Mouse (Mus musculus): Measurements from ENCODE around the gene Ctla4. TPM values are rescaled to one million over a fixed set of nuclear protein-coding genes. Genes with fewer than 3 reads are reported as not detected.

The Ctla4 gene
- polyA plus RNA-seq, 1 experiment from 2014 or later, result not detected

DNA sequence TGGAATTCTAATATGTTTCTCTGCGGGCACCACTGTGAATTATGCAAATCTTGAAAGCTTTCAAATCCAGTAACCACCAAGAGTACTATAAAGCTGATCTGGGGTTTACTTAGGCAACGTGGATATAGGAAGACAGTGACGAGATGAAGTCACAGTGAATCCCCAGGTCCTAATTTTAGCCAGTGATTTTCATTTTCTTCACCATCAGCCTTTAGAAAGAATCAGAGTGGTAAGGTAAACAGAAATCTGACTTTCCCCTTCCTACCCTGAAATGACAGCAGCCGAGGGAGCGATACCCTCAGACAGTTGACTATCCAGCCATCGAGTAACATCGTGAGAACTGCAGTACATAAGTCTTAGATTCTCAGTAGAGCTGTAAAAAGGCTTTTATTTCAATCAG lies 16.3 kb downstream of the Ctla4 start:
- no peak overlapping the region for H3K9ac ChIP-seq (ENCODE audit: low read depth, low read length)
- H3K4me2 ChIP-seq (ENCODE audit: low read depth, low read length), result no peak overlapping the region
- no peaks in the 10 kb centered on the region for H3K9me3 ChIP-seq (ENCODE audit: control insufficient read depth, low read length)
- no peak overlapping the region for H3K4me3 ChIP-seq (ENCODE audit: low read depth, low read length)
- H3K27me3 ChIP-seq (replicated peaks; ENCODE audit: control insufficient read depth, insufficient read depth, low read length), result no peaks in the 10 kb centered on the region
- DNase-seq (ENCODE audit: low spot score) (no peak), ATAC-seq (ENCODE audit: low read depth) (no peak)
- H3K27ac ChIP-seq (replicated peaks; ENCODE audit: low read depth, low read length), result no peak overlapping the region
- H3K36me3 ChIP-seq (ENCODE audit: control insufficient read depth, insufficient read depth, low read length), result no peaks in the 10 kb centered on the region
- 86% methylated on average over 7 of the region's 7 CpGs for WGBS
- H3K4me1 ChIP-seq (ENCODE audit: control insufficient read depth, insufficient read depth, low read length), result 0 out of 2 replicates have a peak, but pooled peaks cover 3% of the 10 kb centered on the region

DNA sequence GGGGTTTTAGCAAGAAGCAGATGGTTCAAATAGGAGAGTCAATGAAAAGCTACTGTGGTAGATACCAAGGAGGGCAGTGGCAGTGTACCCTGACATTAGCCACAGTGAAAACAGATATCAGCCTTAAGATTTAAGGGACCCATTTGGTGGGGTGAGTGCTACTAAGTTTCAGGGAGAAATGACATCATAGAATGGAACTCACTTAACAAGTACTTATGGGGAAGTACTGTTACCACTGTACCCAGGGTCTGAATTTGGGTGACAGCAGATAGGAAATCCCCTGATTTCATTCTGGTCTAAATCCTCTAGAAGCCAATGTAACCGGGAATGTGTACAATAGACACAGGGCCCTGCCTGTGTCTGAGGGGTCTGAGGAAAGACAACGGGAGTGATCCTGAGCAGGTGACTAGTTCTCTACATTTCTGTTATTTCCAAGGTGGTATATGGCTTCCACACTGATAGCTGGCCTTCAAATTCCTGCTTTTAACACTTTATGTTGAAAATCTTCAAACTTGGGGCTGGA lies 17.7 kb downstream of the Ctla4 start:
- DNase-seq (ENCODE audit: low spot score) (no peak), ATAC-seq (ENCODE audit: low read depth) (no peak)

DNA sequence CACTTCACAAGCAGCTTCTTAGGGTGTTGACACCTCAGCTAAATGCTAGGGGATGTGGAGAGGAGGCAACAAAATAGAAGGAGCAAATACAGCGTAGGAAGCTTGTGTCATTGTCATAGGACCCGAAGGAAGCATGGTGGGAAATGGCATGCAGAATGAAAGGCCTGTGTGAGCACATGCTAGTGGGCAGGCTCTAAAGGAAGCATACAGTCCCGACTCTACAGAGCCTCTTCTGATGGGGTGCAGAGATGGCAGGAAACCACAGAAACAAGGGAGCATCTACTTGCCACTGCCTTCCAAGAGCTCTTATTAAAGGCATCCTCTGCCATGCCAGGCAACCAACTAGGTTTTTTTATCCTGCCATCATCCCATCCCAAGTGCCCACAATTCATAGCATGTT lies 20.7 kb downstream of the Ctla4 start:
- DNase-seq (ENCODE audit: low spot score), result no peak
- Histone ChIP-seq H3K27ac (replicated peaks; ENCODE audit: low read depth, low read length) (no peak overlapping the region), H3K27me3 (replicated peaks; ENCODE audit: control insufficient read depth, insufficient read depth, low read length) (no peaks in the 10 kb centered on the region), H3K4me1 (ENCODE audit: control insufficient read depth, insufficient read depth, low read length) (no peaks in the 10 kb centered on the region), H3K9me3 (ENCODE audit: control insufficient read depth, low read length) (no peaks in the 10 kb centered on the region), H3K4me3 (ENCODE audit: low read depth, low read length) (no peak overlapping the region), H3K4me2 (ENCODE audit: low read depth, low read length) (no peak overlapping the region), H3K9ac (ENCODE audit: low read depth, low read length) (no peak overlapping the region), H3K36me3 (ENCODE audit: control insufficient read depth, insufficient read depth, low read length) (no peaks in the 10 kb centered on the region)
- ATAC-seq (ENCODE audit: low read depth), result no peak
- 77% methylated on average over 3 of the region's 3 CpGs for WGBS

More for the DNA sequence above, 17.7 kb downstream of the Ctla4 start:
- Histone ChIP-seq H3K36me3 (ENCODE audit: control insufficient read depth, insufficient read depth, low read length) (no peaks in the 10 kb centered on the region), H3K4me3 (ENCODE audit: low read depth, low read length) (no peak overlapping the region), H3K27me3 (replicated peaks; ENCODE audit: control insufficient read depth, insufficient read depth, low read length) (no peaks in the 10 kb centered on the region), H3K4me1 (ENCODE audit: control insufficient read depth, insufficient read depth, low read length) (no peaks in the 10 kb centered on the region), H3K27ac (replicated peaks; ENCODE audit: low read depth, low read length) (no peak overlapping the region), H3K9me3 (ENCODE audit: control insufficient read depth, low read length) (no peaks in the 10 kb centered on the region), H3K9ac (ENCODE audit: low read depth, low read length) (no peak overlapping the region), H3K4me2 (ENCODE audit: low read depth, low read length) (no peak overlapping the region)
- 96% methylated on average over 2 of the region's 2 CpGs for WGBS

DNA sequence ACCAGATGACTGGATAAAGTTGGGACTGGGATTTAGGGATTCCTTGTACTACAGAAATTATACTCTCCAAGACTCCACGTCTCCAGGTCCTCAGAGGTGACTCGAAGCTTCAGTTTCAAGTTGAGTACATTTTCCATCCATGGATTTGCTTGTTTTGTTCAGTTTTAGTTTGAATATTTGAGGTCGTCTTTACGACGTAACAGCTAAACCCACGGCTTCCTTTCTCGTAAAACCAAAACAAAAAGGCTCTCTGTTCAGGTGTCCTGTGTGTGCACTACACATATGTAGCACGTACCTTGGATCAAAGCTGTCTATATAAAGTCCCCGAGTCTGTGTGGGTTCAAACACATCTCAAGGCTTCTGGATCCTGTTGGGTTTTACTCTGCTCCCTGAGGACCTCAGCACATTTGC lies 22.0 kb downstream of the Ctla4 start:
- Histone ChIP-seq H3K9ac (ENCODE audit: low read depth, low read length) (no peak overlapping the region), H3K36me3 (ENCODE audit: control insufficient read depth, insufficient read depth, low read length) (no peaks in the 10 kb centered on the region), H3K4me1 (ENCODE audit: control insufficient read depth, insufficient read depth, low read length) (no peaks in the 10 kb centered on the region), H3K9me3 (ENCODE audit: control insufficient read depth, low read length) (no peaks in the 10 kb centered on the region), H3K27me3 (replicated peaks; ENCODE audit: control insufficient read depth, insufficient read depth, low read length) (no peaks in the 10 kb centered on the region), H3K4me2 (ENCODE audit: low read depth, low read length) (no peak overlapping the region), H3K27ac (replicated peaks; ENCODE audit: low read depth, low read length) (no peak overlapping the region), H3K4me3 (ENCODE audit: low read depth, low read length) (no peak overlapping the region)
- ATAC-seq (ENCODE audit: low read depth), result no peak
- WGBS, result 77% methylated on average over 9 of the region's 9 CpGs
- DNase-seq (ENCODE audit: low spot score), result no peak

DNA sequence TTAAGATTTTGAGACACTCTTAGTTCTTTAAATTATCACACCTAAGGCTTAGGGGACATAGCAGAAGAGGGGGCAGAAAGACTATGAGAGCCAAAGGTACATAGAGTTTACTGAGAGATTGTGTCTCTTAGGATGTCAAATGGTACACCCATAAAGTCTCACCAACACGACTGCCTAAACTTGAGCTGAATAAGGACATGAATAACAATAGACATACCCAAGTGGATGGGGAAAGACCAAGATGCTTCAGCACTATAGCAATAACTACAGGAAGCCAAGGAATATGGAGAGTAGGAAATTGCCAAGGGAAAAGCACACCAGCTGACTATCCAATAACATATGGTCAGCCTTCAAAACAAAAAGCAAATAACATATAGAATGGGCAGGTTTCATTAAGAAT lies 22.9 kb downstream of the Ctla4 start:
- no peak for ATAC-seq (ENCODE audit: low read depth)

DNA sequence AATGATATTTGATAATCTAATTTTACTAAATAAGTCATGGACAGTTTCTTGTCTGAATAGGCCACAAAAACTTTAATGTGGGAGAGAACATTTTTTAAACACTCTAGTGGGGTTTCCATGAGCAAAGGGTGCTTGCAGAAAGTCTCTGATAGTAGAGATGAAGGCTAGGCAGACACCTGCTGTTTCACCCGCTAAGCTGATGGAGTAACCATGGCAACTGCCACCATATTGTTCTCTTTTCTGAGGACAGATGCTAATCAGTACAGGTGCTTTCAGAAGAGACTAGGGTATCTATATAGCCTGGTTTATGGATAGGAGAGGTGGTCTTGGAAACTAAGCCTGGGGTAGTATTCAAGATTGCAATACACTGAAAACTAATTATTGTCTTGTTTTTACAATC lies 24.0 kb downstream of the Ctla4 start:
- H3K27me3 ChIP-seq (replicated peaks; ENCODE audit: control insufficient read depth, insufficient read depth, low read length), result no peaks in the 10 kb centered on the region
- DNase-seq (ENCODE audit: low spot score) (no peak), ATAC-seq (ENCODE audit: low read depth) (no peak)
- WGBS, result 41% methylated on average over 1 of the region's 1 CpGs
- H3K4me2 ChIP-seq (ENCODE audit: low read depth, low read length), result no peak overlapping the region
- H3K9ac ChIP-seq (ENCODE audit: low read depth, low read length), result no peak overlapping the region
- H3K4me1 ChIP-seq (ENCODE audit: control insufficient read depth, insufficient read depth, low read length), result no peaks in the 10 kb centered on the region
- H3K27ac ChIP-seq (replicated peaks; ENCODE audit: low read depth, low read length), result no peak overlapping the region
- no peak overlapping the region for H3K4me3 ChIP-seq (ENCODE audit: low read depth, low read length)
- no peaks in the 10 kb centered on the region for H3K36me3 ChIP-seq (ENCODE audit: control insufficient read depth, insufficient read depth, low read length)
- no peaks in the 10 kb centered on the region for H3K9me3 ChIP-seq (ENCODE audit: control insufficient read depth, low read length)

More for the DNA sequence above, 22.9 kb downstream of the Ctla4 start:
- WGBS, result 66% methylated on average over 1 of the region's 1 CpGs
- Histone ChIP-seq H3K4me2 (ENCODE audit: low read depth, low read length) (no peak overlapping the region), H3K4me3 (ENCODE audit: low read depth, low read length) (no peak overlapping the region), H3K36me3 (ENCODE audit: control insufficient read depth, insufficient read depth, low read length) (no peaks in the 10 kb centered on the region), H3K27ac (replicated peaks; ENCODE audit: low read depth, low read length) (no peak overlapping the region), H3K27me3 (replicated peaks; ENCODE audit: control insufficient read depth, insufficient read depth, low read length) (no peaks in the 10 kb centered on the region), H3K9ac (ENCODE audit: low read depth, low read length) (no peak overlapping the region), H3K9me3 (ENCODE audit: control insufficient read depth, low read length) (no peaks in the 10 kb centered on the region), H3K4me1 (ENCODE audit: control insufficient read depth, insufficient read depth, low read length) (no peaks in the 10 kb centered on the region)
- no peak for DNase-seq (ENCODE audit: low spot score)

DNA sequence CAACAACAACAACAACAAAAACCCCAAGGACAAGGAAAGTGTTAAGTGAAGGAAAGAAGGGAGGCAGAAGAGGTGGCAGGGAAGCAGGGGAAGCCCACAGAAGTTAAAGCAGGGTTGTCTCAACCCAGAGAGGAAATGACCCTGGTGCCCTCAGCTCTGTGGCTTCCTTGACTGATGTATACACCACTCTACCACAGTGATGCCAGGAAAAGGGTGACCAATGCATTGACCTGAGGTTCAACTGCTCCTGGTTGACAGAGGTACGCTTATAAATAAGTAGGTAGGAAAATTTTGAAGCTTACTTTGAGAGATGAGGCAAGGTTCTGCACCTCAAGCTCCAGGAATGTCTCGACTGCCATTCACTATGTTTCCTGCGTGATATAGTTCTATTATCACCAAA lies 24.8 kb downstream of the Ctla4 start:
- WGBS, result 78% methylated on average over 3 of the region's 3 CpGs
- ATAC-seq (ENCODE audit: low read depth), result no peak
- no peak overlapping the region for H3K9ac ChIP-seq (ENCODE audit: low read depth, low read length)
- no peak overlapping the region for H3K4me3 ChIP-seq (ENCODE audit: low read depth, low read length)
- no peaks in the 10 kb centered on the region for H3K36me3 ChIP-seq (ENCODE audit: control insufficient read depth, insufficient read depth, low read length)
- H3K27me3 ChIP-seq (replicated peaks; ENCODE audit: control insufficient read depth, insufficient read depth, low read length), result no peaks in the 10 kb centered on the region
- DNase-seq (ENCODE audit: low spot score), result no peak
- H3K4me2 ChIP-seq (ENCODE audit: low read depth, low read length), result no peak overlapping the region
- H3K4me1 ChIP-seq (ENCODE audit: control insufficient read depth, insufficient read depth, low read length), result peaks cover 3% of the 10 kb centered on the region; the same call in 1 of the 2 replicates
- no peak overlapping the region for H3K27ac ChIP-seq (replicated peaks; ENCODE audit: low read depth, low read length)
- H3K9me3 ChIP-seq (ENCODE audit: control insufficient read depth, low read length), result no peaks in the 10 kb centered on the region

DNA sequence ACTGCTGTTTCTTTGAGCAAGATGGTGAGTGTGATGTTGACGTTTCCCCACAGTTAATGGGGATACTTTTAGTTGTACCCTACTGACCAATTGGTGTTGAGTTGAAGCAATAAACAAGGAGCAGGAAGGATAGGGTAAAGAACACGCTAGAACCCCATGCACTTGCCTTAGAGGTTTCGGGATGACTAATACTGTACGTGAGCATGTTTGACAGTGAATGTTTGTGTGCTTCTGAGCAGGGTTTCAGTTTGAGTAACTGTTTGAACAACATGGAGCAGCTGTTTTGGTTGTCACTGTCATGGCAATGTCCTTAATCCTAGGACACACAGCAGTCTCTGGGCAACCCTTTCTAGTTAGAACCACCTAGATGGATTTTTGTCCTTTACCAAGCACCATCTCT lies 26.5 kb downstream of the Ctla4 start:
- DNase-seq (ENCODE audit: low spot score) (no peak), ATAC-seq (ENCODE audit: low read depth) (no peak)
- Histone ChIP-seq H3K9ac (ENCODE audit: low read depth, low read length) (no peak overlapping the region), H3K4me2 (ENCODE audit: low read depth, low read length) (no peak overlapping the region), H3K4me1 (ENCODE audit: control insufficient read depth, insufficient read depth, low read length) (peaks cover 7% of the 10 kb centered on the region; the same call in 1 of the 2 replicates), H3K4me3 (ENCODE audit: low read depth, low read length) (no peak overlapping the region), H3K36me3 (ENCODE audit: control insufficient read depth, insufficient read depth, low read length) (no peaks in the 10 kb centered on the region), H3K9me3 (ENCODE audit: control insufficient read depth, low read length) (no peaks in the 10 kb centered on the region), H3K27ac (replicated peaks; ENCODE audit: low read depth, low read length) (no peak overlapping the region), H3K27me3 (replicated peaks; ENCODE audit: control insufficient read depth, insufficient read depth, low read length) (no peaks in the 10 kb centered on the region)
- WGBS, result 85% methylated on average over 4 of the region's 4 CpGs

DNA sequence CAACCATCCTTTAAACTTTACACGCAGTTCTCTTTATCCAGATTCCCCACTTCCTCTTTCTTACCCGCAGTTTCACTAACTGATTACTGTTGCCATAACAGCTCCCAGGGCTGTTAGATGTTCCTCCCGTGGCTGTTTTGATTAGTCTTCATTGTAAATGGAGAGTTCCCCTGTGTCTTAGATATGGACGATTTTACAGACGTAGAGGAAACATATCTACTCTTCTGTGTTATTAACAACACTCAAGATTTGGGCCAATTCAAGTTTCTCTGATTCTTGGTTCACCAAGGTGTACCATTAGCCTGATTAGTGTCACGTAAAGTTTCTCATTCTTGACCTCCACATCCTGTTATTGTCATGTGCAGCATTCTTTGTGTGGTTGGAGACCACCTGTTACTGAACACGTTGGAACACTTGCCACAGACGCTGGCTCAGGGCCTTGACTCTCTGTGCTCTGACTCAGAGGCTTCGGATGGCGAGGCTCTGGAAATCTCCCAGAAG lies 29.5 kb downstream of the Ctla4 start:
- H3K9ac ChIP-seq (ENCODE audit: low read depth, low read length), result no peak overlapping the region
- DNase-seq (ENCODE audit: low spot score) (peak; percentile 41), ATAC-seq (ENCODE audit: low read depth) (no peak)
- H3K27ac ChIP-seq (replicated peaks; ENCODE audit: low read depth, low read length), result no peak overlapping the region
- H3K4me3 ChIP-seq (ENCODE audit: low read depth, low read length), result no peak overlapping the region
- H3K9me3 ChIP-seq (ENCODE audit: control insufficient read depth, low read length), result no peaks in the 10 kb centered on the region
- no peaks in the 10 kb centered on the region for H3K36me3 ChIP-seq (ENCODE audit: control insufficient read depth, insufficient read depth, low read length)
- H3K4me2 ChIP-seq (ENCODE audit: low read depth, low read length), result no peak overlapping the region
- H3K4me1 ChIP-seq (ENCODE audit: control insufficient read depth, insufficient read depth, low read length), result peaks cover 16% of the 10 kb centered on the region
- no peaks in the 10 kb centered on the region for H3K27me3 ChIP-seq (replicated peaks; ENCODE audit: control insufficient read depth, insufficient read depth, low read length)
- 43% methylated on average over 10 of the region's 10 CpGs for WGBS
